Mouse (Mus musculus) adrenal gland, postnatal 25 days (tissue): Measurements from ENCODE around the gene Map2k4. TPM values are rescaled to one million over a fixed set of nuclear protein-coding genes. Genes with fewer than 3 reads are reported as not detected.

Experiments used
- DNase-seq: peaks from one replicate; pipeline ENCODE4 v3.0.0; 2021; ENCODE audit warnings: mixed read lengths
- long read RNA-seq: library from polyadenylated mRNA; stranded (forward); transcript quantifications from one replicate; pipeline ENCODE4 v2.0.0, GENCODE M21; 2021
- total RNA-seq: library from RNA; stranded (reverse); gene quantifications from 2 replicates; pipeline ENCODE4 v1.2.3, GENCODE M21; 2021

The Map2k4 gene
- total RNA-seq = 43.0 and 49.6 TPM in 2 replicates
- long read RNA-seq, partial matches to known transcripts = 1 of 6 reads
- long read RNA-seq, other reads (novel, unspliced or antisense) = 3 of 6 reads

DNA sequence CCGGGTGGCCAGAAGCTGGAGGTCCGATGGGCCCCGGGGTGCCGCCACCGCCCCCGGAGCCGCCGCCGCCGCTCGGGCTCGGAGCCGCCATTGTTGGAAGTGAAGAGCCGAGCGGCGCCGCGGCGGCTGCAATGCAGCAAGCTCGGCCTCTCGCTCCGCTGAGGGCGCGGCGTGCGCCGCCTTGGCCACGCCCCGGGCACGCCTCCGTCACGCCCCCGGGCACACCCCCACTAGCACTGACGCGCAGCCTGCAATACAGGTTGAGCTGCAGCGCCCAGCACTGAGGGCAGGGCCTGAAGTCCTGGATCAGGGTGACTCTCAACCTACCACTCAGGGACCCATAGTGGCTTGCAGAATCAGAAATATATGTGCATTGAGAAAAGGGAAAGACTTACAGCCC, at the start of gene Map2k4:
Map2k4 (minus strand) TSS at position 144 of the 400 bp plus-strand sequence.
- peak; percentile 95 for DNase-seq

- peak; percentile 34 for DNase-seq
Observed at GRCm38 (mm10) chr11:65824556-65824955, 36.5 kb upstream of the Map2k4 start.

DNA sequence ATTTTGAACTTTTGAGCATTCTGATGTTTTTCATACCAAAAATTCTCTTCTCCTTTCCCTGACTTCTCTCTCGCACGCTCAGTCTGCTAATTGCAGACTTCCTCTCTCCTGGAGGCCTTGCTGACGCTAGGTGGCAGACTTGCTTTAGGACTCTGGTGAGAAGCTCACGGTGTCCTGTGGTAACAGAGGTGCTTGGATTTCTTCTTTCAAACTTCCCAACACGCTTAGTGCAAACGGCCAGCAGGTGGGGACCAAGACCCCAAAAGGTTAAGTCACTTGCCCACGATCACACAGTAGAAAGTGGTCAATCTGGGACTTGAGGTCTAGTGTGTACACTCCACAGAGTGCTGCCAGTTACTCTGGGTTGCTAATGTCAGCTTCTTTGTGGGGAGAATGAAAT, 32.8 kb upstream of the Map2k4 start:
- peak; percentile 52 for DNase-seq

DNA sequence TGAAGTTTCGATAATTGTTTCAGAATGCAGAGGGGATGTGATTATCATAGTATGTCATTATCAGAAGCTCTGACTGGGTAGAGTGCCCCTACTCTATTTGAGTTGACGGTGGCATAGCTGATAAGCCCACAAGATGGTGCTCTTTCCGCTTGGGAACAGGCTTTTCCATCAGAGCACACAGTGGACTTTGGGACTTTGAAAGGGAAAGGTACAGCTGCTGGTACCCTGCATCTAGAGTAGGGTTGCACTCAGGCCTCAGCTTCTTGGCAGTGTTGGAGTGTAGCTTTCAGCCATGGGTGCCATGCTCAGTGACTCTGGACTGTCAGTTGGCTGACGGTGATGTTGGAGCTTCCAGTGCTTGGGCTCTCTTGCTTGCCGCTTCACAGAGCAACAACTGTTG, 32.2 kb upstream of the Map2k4 start:
- no peak for DNase-seq

DNA sequence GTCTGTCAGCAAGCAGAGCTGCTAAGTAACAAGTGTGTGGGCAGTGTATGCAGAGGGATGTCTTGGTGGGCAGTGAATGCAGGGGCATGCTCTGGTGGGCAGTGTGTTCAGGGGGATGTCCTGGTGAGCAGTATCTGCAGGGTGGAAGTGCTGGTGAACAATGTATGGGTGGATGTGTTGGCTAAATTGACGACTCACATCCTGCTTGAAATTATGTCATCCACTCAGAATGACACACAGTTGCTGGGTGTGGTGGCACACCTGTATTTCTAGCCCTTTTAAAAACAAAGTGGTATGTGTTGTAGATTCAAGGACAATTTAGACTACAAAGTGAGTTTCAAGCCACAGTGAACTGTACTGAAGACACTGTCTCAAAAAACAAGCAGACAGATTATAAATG, 30.1 kb upstream of the Map2k4 start:
- no peak for DNase-seq

GRCm38 (mm10) chr11:65816237-65816636, 28.1 kb upstream of the Map2k4 start:
- DNase-seq = no peak

DNA sequence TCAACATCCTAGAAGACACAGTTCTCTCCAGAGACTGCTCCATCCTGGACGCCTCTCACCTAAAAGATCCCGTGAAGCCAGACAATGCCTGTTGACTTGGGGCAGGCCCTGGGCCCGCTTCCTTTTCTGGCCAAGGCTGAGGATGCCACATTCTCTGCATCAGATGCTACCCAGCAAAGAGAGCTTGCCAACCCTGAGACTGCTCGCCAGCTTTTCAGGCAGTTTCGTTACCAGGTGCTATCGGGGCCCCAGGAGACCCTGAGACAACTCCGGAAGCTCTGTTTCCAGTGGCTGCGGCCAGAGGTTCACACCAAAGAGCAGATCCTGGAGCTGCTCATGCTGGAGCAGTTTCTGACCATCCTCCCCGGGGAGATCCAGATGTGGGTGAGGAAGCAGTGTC, 26.3 kb upstream of the Map2k4 start:
- no peak for DNase-seq

- DNase-seq = no peak
Observed at GRCm38 (mm10) chr11:65812088-65812487, 24.0 kb upstream of the Map2k4 start.

DNA sequence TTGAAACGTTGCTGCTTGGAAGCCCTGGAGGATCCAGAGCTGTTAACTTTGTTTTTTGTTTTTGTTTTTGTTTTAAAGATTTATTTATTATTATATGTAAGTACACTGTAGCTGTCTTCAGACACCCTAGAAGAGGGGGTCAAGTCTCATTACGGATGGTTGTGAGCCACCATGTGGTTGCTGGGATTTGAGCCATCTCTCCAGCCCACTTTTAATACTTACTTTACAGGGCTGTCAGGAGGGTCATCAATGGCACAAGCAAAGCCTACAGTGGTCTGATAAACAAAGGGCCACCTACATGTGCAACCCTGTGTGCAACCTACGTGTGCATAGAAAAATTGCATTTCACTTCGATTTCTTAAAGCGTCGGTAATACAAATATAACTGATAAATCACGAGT, 19.5 kb upstream of the Map2k4 start:
- DNase-seq = no peak

- peak; percentile 84 for DNase-seq
Observed at GRCm38 (mm10) chr11:65806909-65807504, 18.9 kb upstream of the Map2k4 start, which contains the start of gene Zkscan6. Zkscan6 (plus strand) TSS chr11:65807175.

DNA sequence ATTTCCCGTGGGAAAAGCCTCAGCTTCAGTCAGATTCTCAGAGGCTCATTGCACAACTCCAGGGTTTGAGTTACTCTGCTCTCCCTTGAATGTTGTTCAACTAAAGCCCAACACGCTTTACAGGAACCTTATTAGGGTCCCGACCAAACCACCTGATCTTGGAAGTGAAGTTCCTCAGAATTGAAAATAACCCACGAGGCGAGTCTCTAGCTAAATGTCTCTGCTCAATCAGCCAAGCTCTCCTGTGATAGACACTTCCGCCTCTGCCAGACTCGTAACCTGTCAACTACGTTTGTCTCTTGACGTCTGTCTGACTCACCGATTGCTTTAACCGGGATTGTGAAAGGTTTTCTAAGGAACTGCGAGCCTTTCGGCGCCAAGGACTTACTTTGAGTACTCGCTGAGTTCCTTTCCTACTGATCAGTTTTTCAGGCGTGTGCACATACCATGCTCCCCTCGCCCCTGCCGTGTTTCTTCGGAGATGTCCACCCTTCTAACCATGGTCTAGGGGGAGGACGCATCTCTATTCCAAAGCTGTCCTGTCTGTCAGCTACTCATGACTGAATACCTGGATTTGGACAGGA, 18.3 kb upstream of the Map2k4 start:
- peak; percentile 21 for DNase-seq

DNA sequence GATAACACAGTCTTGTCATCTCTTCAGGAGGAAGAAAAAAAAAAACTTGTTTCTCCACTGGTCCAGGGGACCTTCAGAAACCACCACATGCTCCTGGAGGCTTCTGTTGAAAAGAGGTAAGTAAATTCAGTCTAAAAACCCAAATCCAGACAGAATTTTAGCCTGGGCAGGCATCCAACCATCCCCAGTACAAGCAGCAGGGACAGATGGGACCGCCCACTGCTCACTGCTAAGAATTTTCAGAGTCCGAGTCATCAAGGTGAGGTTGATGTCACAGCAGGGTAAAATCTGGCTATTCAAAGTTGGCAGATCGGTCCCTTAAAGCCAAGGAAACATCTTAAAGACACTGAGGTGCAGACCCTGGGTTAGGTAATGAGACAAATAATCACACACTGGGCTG, 13.8 kb upstream of the Map2k4 start:
- DNase-seq = peak; percentile 10

DNA sequence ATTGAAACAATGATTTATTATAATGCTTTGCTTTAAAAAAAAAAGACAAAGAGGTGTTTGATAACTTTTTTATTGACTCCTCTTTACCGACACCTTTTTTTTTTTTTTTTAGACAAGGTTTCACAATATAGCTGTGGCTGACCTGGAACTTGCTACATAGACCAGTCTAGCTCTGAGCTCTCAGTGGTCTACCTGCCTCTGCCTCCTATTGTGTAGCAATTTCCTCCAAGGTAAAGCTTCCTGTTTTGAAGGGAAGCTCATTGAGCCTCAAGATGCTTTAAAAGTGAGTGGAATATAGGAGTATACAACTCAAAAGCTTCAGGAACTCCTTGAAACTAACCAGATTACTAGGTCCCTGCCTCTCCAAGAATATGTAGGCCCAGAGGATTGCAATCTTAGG, 7.8 kb upstream of the Map2k4 start:
- no peak for DNase-seq

- no peak for DNase-seq
Observed at GRCm38 (mm10) chr11:65794428-65795219, 6.5 kb upstream of the Map2k4 start.

DNA sequence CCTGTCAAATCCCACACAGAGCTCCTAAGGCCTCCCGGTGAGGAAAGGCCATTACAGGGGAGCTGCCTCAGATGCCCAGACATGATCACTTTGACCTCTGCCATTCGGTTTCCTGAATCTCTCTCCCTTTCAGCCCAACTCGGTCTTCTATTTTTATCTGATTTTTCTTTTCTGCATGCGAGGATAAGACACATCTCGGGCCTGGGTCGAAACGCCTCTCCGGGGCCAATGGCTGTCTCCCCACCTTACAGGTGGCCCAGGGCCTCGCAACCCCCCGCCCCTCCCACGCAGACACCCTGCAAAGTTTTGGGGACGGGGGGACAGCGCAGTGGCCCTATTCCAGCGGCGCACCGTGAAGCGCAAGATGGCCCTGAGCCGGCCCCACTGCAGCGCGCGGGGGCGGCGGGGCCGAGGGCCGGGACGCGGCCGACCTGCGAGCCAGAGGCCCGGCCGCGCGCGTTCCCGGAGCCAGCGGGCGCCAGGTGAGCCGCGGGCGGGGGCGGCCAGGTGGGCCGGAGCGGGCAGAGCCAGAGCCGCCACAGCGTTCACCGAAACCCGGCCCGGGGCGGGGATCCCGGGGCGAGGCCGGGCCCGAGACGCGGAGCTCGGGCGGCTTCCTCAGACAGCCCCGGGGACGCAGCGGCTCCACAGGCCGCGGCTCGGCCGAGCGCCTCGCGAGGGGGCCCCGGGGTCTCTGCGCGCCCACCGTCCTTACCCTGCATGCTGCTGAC, 511 bp downstream of the Map2k4 start:
- DNase-seq = peak; percentile 34

DNA sequence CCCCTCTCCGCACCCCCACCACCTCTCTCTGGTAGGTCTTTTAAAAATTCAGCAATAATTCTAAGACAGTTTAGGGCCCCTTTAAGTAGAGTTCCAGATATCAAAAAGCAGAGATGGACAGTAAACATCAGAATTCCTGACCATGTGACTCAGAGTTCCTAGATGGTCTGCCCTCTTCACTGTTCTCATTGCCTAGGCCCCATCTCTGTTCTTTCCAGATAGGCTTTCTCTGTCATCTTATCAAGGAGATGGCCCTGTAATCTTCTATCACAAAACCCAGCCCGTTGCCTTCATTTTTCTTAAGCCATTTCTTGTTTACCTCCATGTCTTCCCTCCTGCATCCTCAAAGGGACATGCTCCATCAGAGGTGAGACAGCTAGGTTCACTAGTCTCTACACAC, 1.9 kb downstream of the Map2k4 start:
- no peak for DNase-seq

DNA sequence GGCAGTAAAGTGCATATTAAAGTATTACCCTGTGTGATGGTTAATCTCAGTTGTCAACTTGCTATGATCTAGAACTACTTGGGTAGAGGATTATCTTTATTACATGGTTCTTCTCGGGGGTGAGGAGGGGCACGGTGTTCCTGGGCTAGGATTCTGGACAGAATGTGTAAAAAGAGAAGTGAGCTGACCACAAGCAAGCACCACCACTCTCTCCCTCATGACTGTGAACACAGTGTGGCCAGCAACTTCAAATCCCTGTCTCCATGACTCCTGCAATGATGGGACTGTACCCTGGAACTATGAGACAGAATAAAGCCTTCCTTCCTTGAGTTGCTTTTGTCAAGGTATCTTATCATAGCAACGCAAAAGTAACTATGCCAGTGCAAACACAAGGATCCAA, 6.5 kb downstream of the Map2k4 start:
- DNase-seq = no peak

DNA sequence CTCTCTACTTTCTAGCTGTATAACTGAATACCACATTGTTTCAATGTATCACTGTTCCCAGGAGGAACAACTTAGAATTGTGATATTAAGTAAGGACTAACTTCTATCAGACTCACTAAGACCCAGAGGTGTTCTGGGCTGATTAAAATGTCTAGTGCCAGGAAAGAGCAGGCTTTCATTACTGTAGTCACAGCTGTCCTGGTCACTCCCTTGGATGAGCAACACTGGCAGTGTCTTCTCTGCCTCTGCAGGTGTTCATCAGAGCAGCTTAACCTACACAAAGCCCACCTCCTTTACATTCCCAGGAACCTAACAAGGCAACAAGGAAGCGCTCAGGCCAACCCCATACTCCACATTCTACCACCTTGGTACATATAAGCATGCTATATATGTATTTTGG, 8.5 kb downstream of the Map2k4 start:
- no peak for DNase-seq

GRCm38 (mm10) chr11:65779066-65779465, 9.0 kb downstream of the Map2k4 start:
- DNase-seq = no peak

- DNase-seq = no peak
Observed at GRCm38 (mm10) chr11:65777810-65778209, 10.3 kb downstream of the Map2k4 start.

- DNase-seq = no peak
Observed at GRCm38 (mm10) chr11:65776906-65777611, 11.0 kb downstream of the Map2k4 start.
